Mouse (Mus musculus) MEL (cell line): ENCODE measurements at regions not wholly inside any gene's neighbourhood (a gene's known extent, or its start where the extent isn't known, plus 50 kb on each side); places are given as distances from the start of the nearest gene placed in this dataset.

ENCODE experiments used
- DNase-seq: peaks from one replicate; pipeline ENCODE4 v3.0.0; 2011; ENCODE audit warnings: low read depth, low spot score
- H3K27ac ChIP-seq: 2 replicates; pipeline ENCODE4 v1.5.1; 2012; ENCODE audit warnings: low read depth, mild to moderate bottlenecking, control low read depth, low read length, moderate library complexity; ENCODE audit not compliant: control insufficient read depth
- H3K27me3 ChIP-seq, 2 experiments: fragments of 150-350 bp in 1 of 2; sonication (generic) in 1 of 2; 2 replicates each; pipeline ENCODE4 v1.6.1; 2012; ENCODE audit warnings: low read length in 2 of 2, mild to moderate bottlenecking in 2 of 2, improper control_type of control experiment in 1 of 2, moderate library complexity in 1 of 2; ENCODE audit not compliant: insufficient read depth in 2 of 2, control insufficient read depth in 1 of 2
- H3K36me3 ChIP-seq, 2 experiments: 2 replicates each; pipeline ENCODE4 v1.6.1; 2012 to 2014; ENCODE audit warnings: low read length in 2 of 2, improper control_type of control experiment in 1 of 2, inconsistent platforms in 1 of 2, mild to moderate bottlenecking in 1 of 2; ENCODE audit not compliant: insufficient read depth in 2 of 2, control insufficient read depth in 1 of 2
- H3K4me1 ChIP-seq, 2 experiments: fragments of 150-350 bp in 1 of 2; sonication (generic) in 1 of 2; 2 replicates each; pipeline ENCODE4 v1.6.1; 2012; ENCODE audit warnings: low read length in 2 of 2, improper control_type of control experiment in 1 of 2, mild to moderate bottlenecking in 1 of 2; ENCODE audit not compliant: insufficient read depth in 2 of 2, control insufficient read depth in 1 of 2
- H3K4me3 ChIP-seq, 2 experiments: fragments of 150-350 bp in 1 of 2; sonication (generic) in 1 of 2; 2 replicates each; pipeline ENCODE4 v1.5.1; 2012; ENCODE audit warnings: low read depth in 2 of 2, low read length in 2 of 2, mild to moderate bottlenecking in 2 of 2, moderate library complexity in 2 of 2, control low read depth in 1 of 2, improper control_type of control experiment in 1 of 2; ENCODE audit not compliant: control insufficient read depth in 1 of 2, insufficient read depth in 1 of 2
- H3K79me2 ChIP-seq: 2 replicates; pipeline ENCODE4 v1.6.1; 2012; ENCODE audit warnings: mild to moderate bottlenecking, low read length, moderate library complexity; ENCODE audit not compliant: control insufficient read depth, poor library complexity, insufficient read depth
- H3K9ac ChIP-seq: 2 replicates; pipeline ENCODE4 v1.6.1; 2012; ENCODE audit warnings: low read depth, mild to moderate bottlenecking, control low read depth, low read length, moderate library complexity; ENCODE audit not compliant: control insufficient read depth, poor library complexity, severe bottlenecking
- H3K9me3 ChIP-seq: fragments of 150-350 bp; sonication (generic); replicated peaks from 2 replicates; pipeline ENCODE4 v1.6.1; 2012; ENCODE audit warnings: mild to moderate bottlenecking, low read length, improper control_type of control experiment, moderate library complexity; ENCODE audit not compliant: insufficient read depth
- ELF1 ChIP-seq: IDR thresholded peaks from 2 replicates; pipeline ENCODE4 v1.6.1; 2014; ENCODE audit warnings: low read depth, mild to moderate bottlenecking, inconsistent platforms, low read length, improper control_type of control experiment, moderate library complexity
- GABPA ChIP-seq: IDR thresholded peaks from 2 replicates; pipeline ENCODE4 v1.6.1; 2012; ENCODE audit warnings: low read depth, mild to moderate bottlenecking, inconsistent platforms, low read length, improper control_type of control experiment, moderate library complexity
- GATA1 ChIP-seq: IDR thresholded peaks from 2 replicates; pipeline ENCODE4 v1.6.1; 2011; ENCODE audit warnings: low read depth, low read length, improper control_type of control experiment
- HCFC1 ChIP-seq: IDR thresholded peaks from 2 replicates; pipeline ENCODE4 v1.6.1; 2012; ENCODE audit warnings: low read depth, mild to moderate bottlenecking, inconsistent platforms, low read length, improper control_type of control experiment, moderate library complexity
- KAT2A ChIP-seq: conservative IDR thresholded peaks from 2 replicates; pipeline ENCODE4 v1.6.1; 2012; ENCODE audit warnings: low read depth, low read length, improper control_type of control experiment, inconsistent platforms
- MAX ChIP-seq: IDR thresholded peaks from 2 replicates; pipeline ENCODE4 v1.6.1; 2011; ENCODE audit warnings: low read length, improper control_type of control experiment
- MAZ ChIP-seq: IDR thresholded peaks from 2 replicates; pipeline ENCODE4 v1.6.1; 2012; ENCODE audit warnings: low read depth, mild to moderate bottlenecking, inconsistent platforms, low read length, improper control_type of control experiment
- MYB ChIP-seq: IDR thresholded peaks from 2 replicates; pipeline ENCODE4 v1.6.1; 2011; ENCODE audit warnings: mild to moderate bottlenecking, low read depth, low read length, improper control_type of control experiment
- MYC ChIP-seq: IDR thresholded peaks from 2 replicates; pipeline ENCODE4 v1.6.1; 2011; ENCODE audit warnings: low read depth, mild to moderate bottlenecking, low read length, improper control_type of control experiment, moderate library complexity
- NELFE ChIP-seq: IDR thresholded peaks from 2 replicates; pipeline ENCODE4 v1.6.1; 2011; ENCODE audit warnings: low read depth, low read length, improper control_type of control experiment
- NRF1 ChIP-seq: IDR thresholded peaks from 2 replicates; pipeline ENCODE4 v1.6.1; 2014; ENCODE audit warnings: low read depth, mild to moderate bottlenecking, inconsistent platforms, low read length, improper control_type of control experiment, moderate library complexity; ENCODE audit not compliant: poor library complexity, insufficient read depth, severe bottlenecking
- POLR2A ChIP-seq, 2 experiments: IDR thresholded peaks; 2 replicates each; pipeline ENCODE4 v1.6.1; 2011 to 2012; ENCODE audit warnings: low read length in 2 of 2, mild to moderate bottlenecking in 2 of 2, control low read depth in 1 of 2, improper control_type of control experiment in 1 of 2, low read depth in 1 of 2, moderate library complexity in 1 of 2; ENCODE audit not compliant: control insufficient read depth in 1 of 2, insufficient read depth in 1 of 2, poor library complexity in 1 of 2
- POLR2AphosphoS2 ChIP-seq: IDR thresholded peaks from 2 replicates; pipeline ENCODE4 v1.6.1; 2011; ENCODE audit warnings: low read length, improper control_type of control experiment
- RCOR1 ChIP-seq: IDR thresholded peaks from 2 replicates; pipeline ENCODE4 v1.6.1; 2012; ENCODE audit warnings: low read depth, mild to moderate bottlenecking, inconsistent platforms, low read length, improper control_type of control experiment
- SMC3 ChIP-seq: IDR thresholded peaks from 2 replicates; pipeline ENCODE4 v1.6.1; 2011; ENCODE audit warnings: low read depth, low read length, improper control_type of control experiment
- TAL1 ChIP-seq: IDR thresholded peaks from 2 replicates; pipeline ENCODE4 v1.6.1; 2012; ENCODE audit warnings: mild to moderate bottlenecking, inconsistent platforms, low read length, moderate library complexity, mixed read lengths
- TCF12 ChIP-seq: IDR thresholded peaks from 2 replicates; pipeline ENCODE4 v1.6.1; 2014; ENCODE audit warnings: low read depth, mild to moderate bottlenecking, inconsistent platforms, low read length, improper control_type of control experiment, moderate library complexity
- USF2 ChIP-seq, 2 experiments: IDR thresholded peaks; 2 replicates each; pipeline ENCODE4 v1.6.1; 2011 to 2012; ENCODE audit warnings: improper control_type of control experiment in 2 of 2, low read length in 2 of 2, borderline replicate concordance in 1 of 2, inconsistent platforms in 1 of 2, low read depth in 1 of 2, mild to moderate bottlenecking in 1 of 2; ENCODE audit not compliant: insufficient read depth in 1 of 2
- ZMIZ1 ChIP-seq: IDR thresholded peaks from 2 replicates; pipeline ENCODE4 v1.6.1; 2012; ENCODE audit warnings: low read depth, mild to moderate bottlenecking, inconsistent platforms, low read length, improper control_type of control experiment, moderate library complexity
- ZNF384 ChIP-seq: IDR thresholded peaks from 2 replicates; pipeline ENCODE4 v1.6.1; 2012; ENCODE audit warnings: low read depth, mild to moderate bottlenecking, inconsistent platforms, low read length, improper control_type of control experiment

DNA sequence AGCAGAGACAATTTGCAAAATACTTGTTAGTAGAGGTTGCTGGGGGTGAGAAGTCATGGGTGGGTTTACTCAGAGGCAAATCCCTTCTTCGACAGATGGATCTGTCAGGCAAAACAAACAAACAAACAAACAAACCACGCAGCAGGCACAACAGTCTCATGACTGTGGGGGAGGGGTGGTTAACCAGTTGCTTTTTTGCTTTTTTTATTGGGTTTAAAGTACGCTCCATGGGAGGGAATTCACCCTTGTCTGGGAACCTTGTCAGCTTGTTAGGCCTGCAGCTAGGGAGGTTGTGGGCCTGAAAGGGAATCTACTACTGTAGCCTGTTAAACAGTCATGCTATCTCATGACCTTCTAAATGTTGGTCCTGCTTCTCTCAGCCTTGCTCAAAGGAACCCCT lies 57.1 kb upstream of the Plekha5 start:
- H3K9me3 ChIP-seq = no peaks in the 10 kb centered on the region
- H3K9ac ChIP-seq = no peak overlapping the region
- no peak for TF ChIP-seq TAL1
- TF ChIP-seq POLR2A (IDR thresholded peaks at IDR 0.05; ENCODE audit: control insufficient read depth in 1 of 2, insufficient read depth in 1 of 2, low read depth in 1 of 2, low read length in 2 of 2, poor library complexity in 1 of 2) = no peak
- TF ChIP-seq RCOR1 = no peak
- TF ChIP-seq NELFE = no peak
- TF ChIP-seq ELF1 = no peak
- TF ChIP-seq ZNF384 = no peak
- no peaks in the 10 kb centered on the region for H3K36me3 ChIP-seq
- H3K79me2 ChIP-seq = no peaks in the 10 kb centered on the region
- DNase-seq = no peak
- no peak overlapping the region for H3K4me3 ChIP-seq
- H3K4me1 ChIP-seq = no peaks in the 10 kb centered on the region
- H3K27me3 ChIP-seq = no peaks in the 10 kb centered on the region
- H3K27ac ChIP-seq = no peak overlapping the region

DNA sequence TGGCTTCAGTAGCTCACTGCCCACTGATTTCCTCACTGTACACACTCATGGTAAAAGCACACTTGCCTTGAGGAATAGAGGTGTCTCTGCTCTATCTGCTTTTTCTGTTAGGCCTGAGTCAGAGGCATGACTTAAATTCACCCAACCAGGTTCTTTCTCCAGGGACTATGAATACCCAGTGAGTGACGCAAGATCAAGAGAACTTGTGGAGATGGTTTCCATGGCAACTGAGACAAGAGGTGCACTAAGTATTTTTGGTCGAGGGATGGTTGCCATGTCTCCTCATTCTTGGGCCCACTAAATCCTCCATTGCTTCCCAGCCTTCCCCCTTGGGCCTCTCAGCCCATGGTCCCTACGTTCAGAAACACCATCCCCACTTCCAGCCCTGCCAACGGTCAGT lies 62.9 kb upstream of the Plekha5 start:
- Histone ChIP-seq H3K27me3 (no peaks in the 10 kb centered on the region), H3K79me2 (no peaks in the 10 kb centered on the region), H3K36me3 (no peaks in the 10 kb centered on the region), H3K4me1 (no peaks in the 10 kb centered on the region), H3K9ac (no peak overlapping the region), H3K9me3 (no peaks in the 10 kb centered on the region), H3K4me3 (no peak overlapping the region), H3K27ac (no peak overlapping the region)
- DNase-seq = no peak
- TF ChIP-seq MYB (no peak), USF2 (IDR thresholded peaks at IDR 0.05; ENCODE audit: borderline replicate concordance in 1 of 2, insufficient read depth in 1 of 2, low read depth in 1 of 2, low read length in 2 of 2) (no peak), GATA1 (no peak), KAT2A (no peak), ZNF384 (no peak), RCOR1 (no peak), NELFE (no peak), MYC (no peak), MAX (no peak), NRF1 (no peak), POLR2A (IDR thresholded peaks at IDR 0.05; ENCODE audit: control insufficient read depth in 1 of 2, insufficient read depth in 1 of 2, low read depth in 1 of 2, low read length in 2 of 2, poor library complexity in 1 of 2) (no peak), ZMIZ1 (no peak), POLR2AphosphoS2 (no peak), SMC3 (no peak), MAZ (no peak), GABPA (no peak), HCFC1 (no peak), TCF12 (no peak)
